Mouse (Mus musculus): ENCODE data around the gene Pus7l. TPM values are rescaled to one million over a fixed set of nuclear protein-coding genes. Genes with fewer than 3 reads are reported as not detected.
A peak's percentile ranks its signal among the peaks of the same experiment; 100 is the strongest.
"Not testable (repeated sequence)": the region's sequence is repeated elsewhere in the genome, so short reads cannot be mapped to it uniquely, and the experiment has no call there.

The Pus7l gene
- polyA plus RNA-seq, 1 experiment from 2014 or later = 9.0 TPM

GRCm38 (mm10) chr15:94520959-94521358 is 22.4 kb downstream of the Pus7l start:
- Histone ChIP-seq H3K27me3 (ENCODE audit: insufficient read depth, low read length) (no peaks in the 10 kb centered on the region), H3K36me3 (ENCODE audit: insufficient read depth, low read length) (0 out of 2 replicates have a peak, but pooled peaks cover 3% of the 10 kb centered on the region), H3K4me2 (replicated peaks; ENCODE audit: low read depth, low read length) (no peak overlapping the region), H3K4me1 (ENCODE audit: insufficient read depth, low read length) (no peaks in the 10 kb centered on the region), H3K4me3 (ENCODE audit: low read length) (no peak overlapping the region), H3K27ac (ENCODE audit: low read length) (no peak overlapping the region), H3K9me3 (ENCODE audit: low read length) (no peaks in the 10 kb centered on the region), H3K9ac (replicated peaks; ENCODE audit: low read length) (no peak overlapping the region)
- ATAC-seq (ENCODE audit: low FRiP score, low TSS enrichment) = no peak
- 74% methylated on average over 5 of the region's 5 CpGs for WGBS

GRCm38 (mm10) chr15:94520205-94520900 is 23.0 kb downstream of the Pus7l start:
- 0 out of 2 replicates have a peak, but pooled peaks have one; percentile 61 for ATAC-seq (ENCODE audit: low FRiP score, low TSS enrichment)
- 37% methylated on average over 9 of the region's 9 CpGs for WGBS
- no peak overlapping the region for H3K27ac ChIP-seq (ENCODE audit: low read length)

GRCm38 (mm10) chr15:94517913-94518491 is 25.3 kb downstream of the Pus7l start:
- no peak overlapping the region for H3K27ac ChIP-seq (ENCODE audit: low read length)
- no peaks in the 10 kb centered on the region for H3K9me3 ChIP-seq (ENCODE audit: low read length)
- H3K4me1 ChIP-seq (ENCODE audit: insufficient read depth, low read length) = no peaks in the 10 kb centered on the region
- no peak overlapping the region for H3K4me3 ChIP-seq (ENCODE audit: low read length)
- 0 out of 2 replicates have a peak, but pooled peaks cover 1% of the 10 kb centered on the region for H3K36me3 ChIP-seq (ENCODE audit: insufficient read depth, low read length)
- ATAC-seq (ENCODE audit: low FRiP score, low TSS enrichment) = no peak
- WGBS = 68% methylated on average over 16 of the region's 16 CpGs
- no peak overlapping the region for H3K4me2 ChIP-seq (replicated peaks; ENCODE audit: low read depth, low read length)
- no peak overlapping the region for H3K9ac ChIP-seq (replicated peaks; ENCODE audit: low read length)
- H3K27me3 ChIP-seq (ENCODE audit: insufficient read depth, low read length) = no peaks in the 10 kb centered on the region

More at GRCm38 (mm10) chr15:94520205-94520900, 23.0 kb downstream of the Pus7l start:
- H3K36me3 ChIP-seq (ENCODE audit: insufficient read depth, low read length) = 0 out of 2 replicates have a peak, but pooled peaks cover 3% of the 10 kb centered on the region
- no peaks in the 10 kb centered on the region for H3K9me3 ChIP-seq (ENCODE audit: low read length)
- no peak overlapping the region for H3K4me2 ChIP-seq (replicated peaks; ENCODE audit: low read depth, low read length)
- H3K27me3 ChIP-seq (ENCODE audit: insufficient read depth, low read length) = no peaks in the 10 kb centered on the region
- H3K4me1 ChIP-seq (ENCODE audit: insufficient read depth, low read length) = no peaks in the 10 kb centered on the region
- H3K9ac ChIP-seq (replicated peaks; ENCODE audit: low read length) = no peak overlapping the region
- H3K4me3 ChIP-seq (ENCODE audit: low read length) = no peak overlapping the region

GRCm38 (mm10) chr15:94503451-94504215 is 39.7 kb downstream of the Pus7l start:
- no peak overlapping the region for H3K4me3 ChIP-seq (ENCODE audit: low read length)

GRCm38 (mm10) chr15:94499260-94499659 is 44.1 kb downstream of the Pus7l start:
- ATAC-seq (ENCODE audit: low FRiP score, low TSS enrichment) = no peak

More at GRCm38 (mm10) chr15:94503451-94504215, 39.7 kb downstream of the Pus7l start:
- Histone ChIP-seq H3K27me3 (ENCODE audit: insufficient read depth, low read length) (no peaks in the 10 kb centered on the region), H3K9ac (replicated peaks; ENCODE audit: low read length) (no peak overlapping the region), H3K36me3 (ENCODE audit: insufficient read depth, low read length) (no peaks in the 10 kb centered on the region), H3K4me1 (ENCODE audit: insufficient read depth, low read length) (no peaks in the 10 kb centered on the region), H3K4me2 (replicated peaks; ENCODE audit: low read depth, low read length) (no peak overlapping the region), H3K9me3 (ENCODE audit: low read length) (peaks cover 4% of the 10 kb centered on the region; the same call in 1 of the 2 replicates), H3K27ac (ENCODE audit: low read length) (no peak overlapping the region)
- WGBS = 83% methylated on average over 12 of the region's 12 CpGs
- ATAC-seq (ENCODE audit: low FRiP score, low TSS enrichment) = no peak

GRCm38 (mm10) chr15:94495936-94496335 is 47.4 kb downstream of the Pus7l start:
- no peak for ATAC-seq (ENCODE audit: low FRiP score, low TSS enrichment)
- WGBS = 80% methylated on average over 10 of the region's 10 CpGs
- H3K9me3 ChIP-seq (ENCODE audit: low read length) = peaks cover 4% of the 10 kb centered on the region; the same call in 1 of the 2 replicates

More at GRCm38 (mm10) chr15:94499260-94499659, 44.1 kb downstream of the Pus7l start:
- Histone ChIP-seq H3K4me2 (replicated peaks; ENCODE audit: low read depth, low read length) (no peak overlapping the region), H3K9me3 (ENCODE audit: low read length) (peaks cover 2% of the 10 kb centered on the region; the same call in 1 of the 2 replicates), H3K9ac (replicated peaks; ENCODE audit: low read length) (no peak overlapping the region), H3K36me3 (ENCODE audit: insufficient read depth, low read length) (no peaks in the 10 kb centered on the region), H3K27ac (ENCODE audit: low read length) (no peak overlapping the region), H3K27me3 (ENCODE audit: insufficient read depth, low read length) (no peaks in the 10 kb centered on the region), H3K4me1 (ENCODE audit: insufficient read depth, low read length) (no peaks in the 10 kb centered on the region), H3K4me3 (ENCODE audit: low read length) (no peak overlapping the region)
- 83% methylated on average over 1 of the region's 1 CpGs for WGBS

GRCm38 (mm10) chr15:94494445-94494844 is 48.9 kb downstream of the Pus7l start:
- Histone ChIP-seq H3K4me1 (ENCODE audit: insufficient read depth, low read length) (no peaks in the 10 kb centered on the region), H3K4me3 (ENCODE audit: low read length) (no peak overlapping the region), H3K36me3 (ENCODE audit: insufficient read depth, low read length) (no peaks in the 10 kb centered on the region), H3K27ac (ENCODE audit: low read length) (no peak overlapping the region), H3K27me3 (ENCODE audit: insufficient read depth, low read length) (no peaks in the 10 kb centered on the region), H3K9ac (replicated peaks; ENCODE audit: low read length) (no peak overlapping the region), H3K9me3 (ENCODE audit: low read length) (peaks cover 4% of the 10 kb centered on the region; the same call in 1 of the 2 replicates), H3K4me2 (replicated peaks; ENCODE audit: low read depth, low read length) (no peak overlapping the region)
- no peak for ATAC-seq (ENCODE audit: low FRiP score, low TSS enrichment)
- 97% methylated on average over 1 of the region's 1 CpGs for WGBS

More at GRCm38 (mm10) chr15:94495936-94496335, 47.4 kb downstream of the Pus7l start:
- Histone ChIP-seq H3K36me3 (ENCODE audit: insufficient read depth, low read length) (no peaks in the 10 kb centered on the region), H3K4me1 (ENCODE audit: insufficient read depth, low read length) (no peaks in the 10 kb centered on the region), H3K9ac (replicated peaks; ENCODE audit: low read length) (no peak overlapping the region), H3K27me3 (ENCODE audit: insufficient read depth, low read length) (no peaks in the 10 kb centered on the region), H3K4me3 (ENCODE audit: low read length) (no peak overlapping the region), H3K4me2 (replicated peaks; ENCODE audit: low read depth, low read length) (no peak overlapping the region), H3K27ac (ENCODE audit: low read length) (no peak overlapping the region)

- Histone ChIP-seq H3K4me1 (ENCODE audit: insufficient read depth, low read length) (no peaks in the 10 kb centered on the region), H3K27me3 (ENCODE audit: insufficient read depth, low read length) (no peaks in the 10 kb centered on the region), H3K36me3 (ENCODE audit: insufficient read depth, low read length) (no peaks in the 10 kb centered on the region), H3K9ac (replicated peaks; ENCODE audit: low read length) (no peak overlapping the region), H3K4me3 (ENCODE audit: low read length) (no peak overlapping the region), H3K27ac (ENCODE audit: low read length) (no peak overlapping the region), H3K9me3 (ENCODE audit: low read length) (peaks cover 4% of the 10 kb centered on the region; the same call in 1 of the 2 replicates), H3K4me2 (replicated peaks; ENCODE audit: low read depth, low read length) (no peak overlapping the region)
- ATAC-seq (ENCODE audit: low FRiP score, low TSS enrichment) = no peak
- WGBS = 84% methylated on average over 2 of the region's 2 CpGs
Observed at GRCm38 (mm10) chr15:94489433-94489832, 53.9 kb downstream of the Pus7l start.

GRCm38 (mm10) chr15:94488028-94488427 is 55.3 kb downstream of the Pus7l start:
- not testable (repeated sequence) for H3K27ac ChIP-seq (ENCODE audit: low read length); H3K4me2 ChIP-seq (replicated peaks; ENCODE audit: low read depth, low read length); H3K4me3 ChIP-seq (ENCODE audit: low read length); H3K36me3 ChIP-seq (ENCODE audit: insufficient read depth, low read length); H3K27me3 ChIP-seq (ENCODE audit: insufficient read depth, low read length); H3K9ac ChIP-seq (replicated peaks; ENCODE audit: low read length); ATAC-seq (ENCODE audit: low FRiP score, low TSS enrichment); H3K4me1 ChIP-seq (ENCODE audit: insufficient read depth, low read length); H3K9me3 ChIP-seq (ENCODE audit: low read length)
- 93% methylated on average over 2 of the region's 2 CpGs for WGBS
